Mouse (Mus musculus): ENCODE data around the gene Gm17651.

DNA sequence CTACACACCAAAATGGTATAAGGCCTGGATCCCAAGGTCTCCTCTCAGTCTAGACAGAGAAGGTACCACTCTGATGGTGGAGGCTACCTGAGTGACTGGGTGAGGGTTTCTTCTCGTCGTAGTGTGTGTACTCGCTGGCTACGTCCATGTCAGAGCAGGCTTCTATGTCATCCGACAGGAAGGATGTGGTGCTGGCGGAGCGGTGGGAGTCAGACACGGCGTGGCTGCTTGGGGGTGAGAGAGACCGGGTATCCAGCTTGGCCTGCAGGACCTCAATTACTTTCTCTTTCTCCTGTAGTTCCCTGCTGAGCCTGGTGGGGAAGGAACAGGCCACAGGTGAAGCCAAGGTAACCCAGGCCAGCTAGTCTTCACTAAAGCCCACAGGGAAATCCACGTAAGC is 35.6 kb upstream of the Gm17651 start:
- no peak for TF ChIP-seq CTCF (conservative IDR thresholded peaks at IDR 0.05; ENCODE audit: insufficient read depth, insufficient read length, low read depth, low read length)
- no peak for TF ChIP-seq POLR2A (IDR thresholded peaks at IDR 0.05; ENCODE audit: low read depth, low read length)

All from kidney, adult 2 months (tissue).